Mouse (Mus musculus): ENCODE data around the gene Rasgef1a. TPM values are rescaled to one million over a fixed set of nuclear protein-coding genes. Genes with fewer than 3 reads are reported as not detected.

Gene Rasgef1a
- polyA plus RNA-seq, 1 experiment from 2014 or later: 0.06 TPM

DNA sequence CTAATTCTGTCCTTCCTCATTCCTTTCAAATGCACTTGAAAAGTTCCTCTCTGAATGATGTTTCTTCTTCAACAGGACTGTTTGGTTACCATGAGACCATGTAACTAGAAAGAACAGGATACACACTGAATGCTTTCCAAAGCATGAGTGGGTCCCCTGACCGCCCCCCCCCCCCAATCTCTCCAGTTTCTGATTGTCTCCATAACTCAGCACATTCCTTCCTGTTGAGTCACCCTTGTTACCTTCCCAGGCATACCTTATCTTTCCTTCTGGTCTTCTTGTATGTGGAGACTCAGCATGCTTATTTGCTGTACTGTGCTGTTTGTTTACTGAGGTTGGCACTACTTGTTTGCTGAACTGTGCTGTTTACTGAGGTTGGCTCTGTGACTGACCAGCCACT is 20.2 kb downstream of the Rasgef1a start:
- no peak overlapping the region for H3K27ac ChIP-seq
- no peaks in the 10 kb centered on the region for H3K36me3 ChIP-seq
- WGBS (ENCODE audit: insufficient replicate concordance): 20% methylated on average over 1 of the region's 1 CpGs
- ATAC-seq (ENCODE audit: low read depth) (no peak), DNase-seq (no peak)
- H3K4me1 ChIP-seq (replicated peaks): no peaks in the 10 kb centered on the region
- H3K9me3 ChIP-seq (replicated peaks): no peaks in the 10 kb centered on the region
- no peak overlapping the region for H3K9ac ChIP-seq
- H3K27me3 ChIP-seq: no peaks in the 10 kb centered on the region
- no peak overlapping the region for H3K4me2 ChIP-seq
- no peak overlapping the region for H3K4me3 ChIP-seq (replicated peaks)

GRCm38 (mm10) chr6:118035639-118036038 is 24.4 kb downstream of the Rasgef1a start:
- no peak overlapping the region for H3K27ac ChIP-seq
- WGBS (ENCODE audit: insufficient replicate concordance): 41% methylated on average over 6 of the region's 6 CpGs
- no peaks in the 10 kb centered on the region for H3K9me3 ChIP-seq (replicated peaks)
- ATAC-seq (ENCODE audit: low read depth): no peak
- no peaks in the 10 kb centered on the region for H3K36me3 ChIP-seq
- H3K27me3 ChIP-seq: no peaks in the 10 kb centered on the region
- no peak overlapping the region for H3K9ac ChIP-seq
- no peaks in the 10 kb centered on the region for H3K4me1 ChIP-seq (replicated peaks)
- H3K4me3 ChIP-seq (replicated peaks): no peak overlapping the region
- H3K4me2 ChIP-seq: no peak overlapping the region
- DNase-seq: no peak

- H3K27ac ChIP-seq: no peak overlapping the region
- ATAC-seq (ENCODE audit: low read depth): no peak
- no peak overlapping the region for H3K4me2 ChIP-seq
- H3K4me1 ChIP-seq (replicated peaks): no peaks in the 10 kb centered on the region
- no peaks in the 10 kb centered on the region for H3K9me3 ChIP-seq (replicated peaks)
- DNase-seq: no peak
- 38% methylated on average over 9 of the region's 9 CpGs for whole genome bisulfite sequencing (ENCODE audit: insufficient replicate concordance)
- H3K36me3 ChIP-seq: no peaks in the 10 kb centered on the region
- no peak overlapping the region for H3K4me3 ChIP-seq (replicated peaks)
- H3K27me3 ChIP-seq: no peaks in the 10 kb centered on the region
- no peak overlapping the region for H3K9ac ChIP-seq
Measured at GRCm38 (mm10) chr6:118036118-118036805, 25.0 kb downstream of the Rasgef1a start.

- Histone ChIP-seq H3K4me1 (replicated peaks) (no peaks in the 10 kb centered on the region), H3K4me2 (no peak overlapping the region), H3K4me3 (replicated peaks) (no peak overlapping the region), H3K27me3 (no peaks in the 10 kb centered on the region), H3K36me3 (no peaks in the 10 kb centered on the region), H3K27ac (no peak overlapping the region), H3K9ac (no peak overlapping the region), H3K9me3 (replicated peaks) (no peaks in the 10 kb centered on the region)
- 42% methylated on average over 5 of the region's 5 CpGs for WGBS (ENCODE audit: insufficient replicate concordance)
- ATAC-seq (ENCODE audit: low read depth): no peak
- DNase-seq: no peak
Measured at GRCm38 (mm10) chr6:118036866-118037265, 25.6 kb downstream of the Rasgef1a start.

DNA sequence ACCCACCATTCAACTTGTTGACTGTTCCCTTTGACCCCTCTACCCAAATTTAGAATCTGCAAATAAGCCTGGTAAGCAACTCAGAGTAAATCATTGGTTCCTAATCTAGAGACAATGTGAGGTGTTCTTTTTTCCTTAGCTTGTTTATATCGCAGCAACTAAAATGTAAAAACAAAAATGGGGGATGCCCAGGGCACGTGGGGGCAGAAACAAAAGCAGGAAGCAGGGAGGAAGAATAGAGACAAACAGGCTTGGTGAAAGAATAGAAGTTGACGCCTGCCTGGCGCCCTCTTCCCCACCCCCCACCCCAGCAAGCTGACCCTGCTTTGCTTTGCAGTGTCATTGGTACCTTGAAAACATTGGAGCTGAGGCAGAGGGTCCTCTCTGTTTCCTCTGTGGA is 33.9 kb downstream of the Rasgef1a start:
- H3K4me2 ChIP-seq: no peak overlapping the region
- H3K9me3 ChIP-seq (replicated peaks): no peaks in the 10 kb centered on the region
- no peak for DNase-seq
- no peak overlapping the region for H3K27ac ChIP-seq
- ATAC-seq (ENCODE audit: low read depth): no peak
- no peaks in the 10 kb centered on the region for H3K27me3 ChIP-seq
- no peaks in the 10 kb centered on the region for H3K36me3 ChIP-seq
- 24% methylated on average over 4 of the region's 4 CpGs for WGBS (ENCODE audit: insufficient replicate concordance)
- H3K4me1 ChIP-seq (replicated peaks): no peaks in the 10 kb centered on the region
- H3K4me3 ChIP-seq (replicated peaks): no peak overlapping the region
- no peak overlapping the region for H3K9ac ChIP-seq

GRCm38 (mm10) chr6:118045892-118046291 is 34.7 kb downstream of the Rasgef1a start:
- no peaks in the 10 kb centered on the region for H3K4me1 ChIP-seq (replicated peaks)
- ATAC-seq (ENCODE audit: low read depth): no peak
- WGBS (ENCODE audit: insufficient replicate concordance): 42% methylated on average over 7 of the region's 7 CpGs
- no peak for DNase-seq
- H3K4me2 ChIP-seq: no peak overlapping the region
- H3K36me3 ChIP-seq: no peaks in the 10 kb centered on the region
- H3K27me3 ChIP-seq: no peaks in the 10 kb centered on the region
- H3K9me3 ChIP-seq (replicated peaks): no peaks in the 10 kb centered on the region
- no peak overlapping the region for H3K4me3 ChIP-seq (replicated peaks)
- H3K9ac ChIP-seq: no peak overlapping the region
- no peak overlapping the region for H3K27ac ChIP-seq

DNA sequence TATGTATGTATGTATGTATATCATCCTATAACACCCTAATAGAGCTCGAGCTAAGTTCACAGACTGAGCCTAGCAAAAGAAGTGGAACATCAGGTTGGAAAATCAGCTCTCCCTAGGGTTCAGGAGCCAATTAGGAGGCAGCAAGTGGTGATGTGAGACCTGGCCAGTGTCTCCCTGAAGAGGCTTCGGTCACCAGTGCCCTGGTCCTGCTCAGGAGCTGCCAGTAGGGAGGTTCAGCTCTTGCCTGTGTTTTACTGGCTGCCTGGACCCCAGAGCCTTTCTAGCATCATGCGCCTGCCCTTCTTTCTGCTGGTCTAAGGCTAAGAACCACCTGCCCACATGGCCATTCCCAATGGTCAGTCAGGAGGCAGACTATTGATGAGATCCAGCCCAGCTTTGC is 35.3 kb downstream of the Rasgef1a start:
- no peaks in the 10 kb centered on the region for H3K27me3 ChIP-seq
- ATAC-seq (ENCODE audit: low read depth) (no peak), DNase-seq (no peak)
- H3K4me1 ChIP-seq (replicated peaks): no peaks in the 10 kb centered on the region
- no peak overlapping the region for H3K27ac ChIP-seq
- H3K9ac ChIP-seq: no peak overlapping the region
- 53% methylated on average over 3 of the region's 3 CpGs for WGBS (ENCODE audit: insufficient replicate concordance)
- no peak overlapping the region for H3K4me3 ChIP-seq (replicated peaks)
- H3K4me2 ChIP-seq: no peak overlapping the region
- no peaks in the 10 kb centered on the region for H3K36me3 ChIP-seq
- H3K9me3 ChIP-seq (replicated peaks): no peaks in the 10 kb centered on the region

GRCm38 (mm10) chr6:118046924-118047323 is 35.7 kb downstream of the Rasgef1a start:
- Histone ChIP-seq H3K27me3 (no peaks in the 10 kb centered on the region), H3K4me1 (replicated peaks) (no peaks in the 10 kb centered on the region), H3K27ac (no peak overlapping the region), H3K4me2 (no peak overlapping the region), H3K4me3 (replicated peaks) (no peak overlapping the region), H3K9me3 (replicated peaks) (no peaks in the 10 kb centered on the region), H3K36me3 (no peaks in the 10 kb centered on the region), H3K9ac (no peak overlapping the region)
- DNase-seq (no peak), ATAC-seq (ENCODE audit: low read depth) (no peak)

DNA sequence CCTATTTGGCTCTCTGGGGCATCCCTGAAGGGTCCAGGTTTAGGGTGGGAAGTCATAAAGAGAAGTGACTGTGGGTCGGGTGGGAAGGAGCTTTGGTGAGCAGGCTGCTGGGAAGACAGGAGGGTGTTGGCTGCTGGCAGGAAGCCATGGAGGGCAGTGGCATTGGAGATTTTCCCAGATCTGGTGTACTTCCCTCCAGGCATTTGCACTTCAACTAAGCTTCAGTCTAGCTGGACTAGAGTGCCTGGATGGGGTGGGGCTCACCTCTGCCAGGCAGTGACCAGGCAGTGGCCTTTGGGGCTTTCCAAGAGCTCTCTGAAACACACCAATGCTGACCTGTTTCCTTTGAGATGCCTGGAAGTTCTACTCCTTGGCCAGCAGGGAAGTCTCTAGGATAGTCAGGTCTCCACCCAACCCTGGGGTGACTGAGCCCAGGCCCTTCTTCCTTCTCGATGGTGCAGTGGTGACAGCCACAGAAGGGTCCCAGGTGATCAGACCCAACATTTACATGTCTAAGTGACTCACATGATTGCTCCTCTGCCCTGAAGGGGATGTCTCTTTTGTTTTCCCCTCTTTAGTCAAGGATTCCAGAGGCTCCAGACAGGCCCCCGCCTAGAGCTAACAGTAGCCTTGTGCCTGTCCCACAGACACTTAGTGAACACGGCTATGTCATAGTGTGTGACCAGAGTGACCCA is 36.7 kb downstream of the Rasgef1a start:
- H3K36me3 ChIP-seq: no peaks in the 10 kb centered on the region
- H3K9me3 ChIP-seq (replicated peaks): no peaks in the 10 kb centered on the region
- DNase-seq (no peak), ATAC-seq (ENCODE audit: low read depth) (no peak)
- no peak overlapping the region for H3K27ac ChIP-seq
- WGBS (ENCODE audit: insufficient replicate concordance): 44% methylated on average over 4 of the region's 4 CpGs
- H3K4me1 ChIP-seq (replicated peaks): no peaks in the 10 kb centered on the region
- no peak overlapping the region for H3K4me3 ChIP-seq (replicated peaks)
- no peak overlapping the region for H3K4me2 ChIP-seq
- H3K27me3 ChIP-seq: no peaks in the 10 kb centered on the region
- H3K9ac ChIP-seq: no peak overlapping the region

- no peak overlapping the region for H3K4me3 ChIP-seq (replicated peaks)
- no peaks in the 10 kb centered on the region for H3K36me3 ChIP-seq
- WGBS (ENCODE audit: insufficient replicate concordance): 54% methylated on average over 6 of the region's 6 CpGs
- H3K27me3 ChIP-seq: no peaks in the 10 kb centered on the region
- H3K4me1 ChIP-seq (replicated peaks): no peaks in the 10 kb centered on the region
- H3K9me3 ChIP-seq (replicated peaks): no peaks in the 10 kb centered on the region
- DNase-seq (no peak), ATAC-seq (ENCODE audit: low read depth) (no peak)
- no peak overlapping the region for H3K4me2 ChIP-seq
- H3K9ac ChIP-seq: no peak overlapping the region
- no peak overlapping the region for H3K27ac ChIP-seq
Measured at GRCm38 (mm10) chr6:118049776-118050175, 38.5 kb downstream of the Rasgef1a start.

- Histone ChIP-seq H3K27ac (no peak overlapping the region), H3K27me3 (no peaks in the 10 kb centered on the region), H3K9me3 (replicated peaks) (no peaks in the 10 kb centered on the region), H3K4me2 (no peak overlapping the region), H3K4me3 (replicated peaks) (no peak overlapping the region), H3K4me1 (replicated peaks) (no peaks in the 10 kb centered on the region), H3K9ac (no peak overlapping the region), H3K36me3 (no peaks in the 10 kb centered on the region)
- ATAC-seq (ENCODE audit: low read depth) (no peak), DNase-seq (no peak)
- WGBS (ENCODE audit: insufficient replicate concordance): 67% methylated on average over 4 of the region's 4 CpGs
Measured at GRCm38 (mm10) chr6:118051474-118051873, 40.2 kb downstream of the Rasgef1a start.

DNA sequence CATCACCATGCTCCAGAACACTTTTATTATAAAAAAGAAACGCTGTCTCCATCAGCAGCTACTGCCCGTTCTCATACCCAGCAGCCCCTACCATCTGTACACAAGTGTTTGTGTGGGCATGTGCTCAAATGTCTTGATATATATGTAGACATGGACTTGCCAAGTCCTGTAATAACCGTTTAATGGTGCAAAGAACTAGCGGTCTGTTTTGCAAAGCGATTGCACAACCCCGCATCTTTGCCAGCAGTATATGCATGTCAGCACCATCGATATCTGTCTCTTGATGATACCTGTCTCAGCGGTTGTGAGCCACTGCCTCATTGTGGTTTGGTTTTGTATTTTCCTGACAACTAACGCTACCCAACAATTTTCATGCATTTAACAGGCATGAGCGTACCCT is 44.0 kb downstream of the Rasgef1a start:
- WGBS (ENCODE audit: insufficient replicate concordance): 78% methylated on average over 10 of the region's 10 CpGs
- Histone ChIP-seq H3K27me3 (no peaks in the 10 kb centered on the region), H3K36me3 (no peaks in the 10 kb centered on the region), H3K4me1 (replicated peaks) (no peaks in the 10 kb centered on the region), H3K27ac (no peak overlapping the region), H3K4me3 (replicated peaks) (no peak overlapping the region), H3K9ac (no peak overlapping the region), H3K4me2 (no peak overlapping the region), H3K9me3 (replicated peaks) (no peaks in the 10 kb centered on the region)
- ATAC-seq (ENCODE audit: low read depth) (no peak), DNase-seq (no peak)
